Mouse (Mus musculus): Measurements from ENCODE around the gene Cd27. TPM values are rescaled to one million over a fixed set of nuclear protein-coding genes. Genes with fewer than 3 reads are reported as not detected.
"Not testable (repeated sequence)": the region's sequence is repeated elsewhere in the genome, so short reads cannot be mapped to it uniquely, and the experiment has no call there.

Cd27 gene
- polyA plus RNA-seq, 1 experiment = 0.23 TPM

DNA sequence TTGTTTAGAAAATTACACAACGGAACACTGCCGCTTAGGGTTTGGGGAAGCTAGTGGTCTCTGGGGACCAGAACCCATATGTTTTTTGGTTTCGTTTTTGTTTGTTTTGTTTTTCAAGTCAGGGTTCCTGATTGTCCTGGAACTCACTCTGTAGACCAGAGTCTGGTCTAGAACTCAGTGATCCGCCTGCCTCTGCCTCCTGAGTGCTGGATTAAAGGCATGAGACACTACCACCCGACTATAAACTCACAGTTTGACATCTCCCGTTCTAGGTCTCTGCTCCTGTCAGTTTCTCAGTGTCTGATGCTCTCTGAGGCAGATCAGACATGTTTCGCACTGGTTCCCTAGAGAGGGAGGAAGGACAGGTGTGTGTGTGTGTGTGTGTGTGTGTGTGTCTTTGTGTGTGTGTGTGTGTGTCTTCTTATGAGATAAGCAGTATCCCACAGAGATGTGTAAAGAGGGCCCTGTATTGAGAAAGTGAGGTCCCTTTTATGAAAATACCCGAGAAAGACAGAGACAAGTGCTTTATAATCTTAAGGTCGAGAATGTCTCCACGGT is 35.5 kb upstream of the Cd27 start:
- Histone ChIP-seq H3K4me1 (ENCODE audit: control insufficient read depth, insufficient read depth, low read length) (peaks cover 3% of the 10 kb centered on the region; the same call in 1 of the 2 replicates), H3K36me3 (ENCODE audit: control insufficient read depth, insufficient read depth, low read length) (no peaks in the 10 kb centered on the region), H3K4me3 (ENCODE audit: control insufficient read depth, low read depth, low read length) (no peak overlapping the region), H3K27me3 (ENCODE audit: control insufficient read depth, insufficient read depth, low read length) (no peaks in the 10 kb centered on the region), H3K27ac (ENCODE audit: control insufficient read depth, insufficient read depth, low read depth, low read length) (no peak overlapping the region)
- no peak for TF ChIP-seq POLR2A (IDR thresholded peaks at IDR 0.05; ENCODE audit: control insufficient read depth, low read depth, low read length)
- no peak for TF ChIP-seq CTCF (IDR thresholded peaks at IDR 0.05; ENCODE audit: control insufficient read depth, insufficient read depth, insufficient replicate concordance, low read depth, low read length)

DNA sequence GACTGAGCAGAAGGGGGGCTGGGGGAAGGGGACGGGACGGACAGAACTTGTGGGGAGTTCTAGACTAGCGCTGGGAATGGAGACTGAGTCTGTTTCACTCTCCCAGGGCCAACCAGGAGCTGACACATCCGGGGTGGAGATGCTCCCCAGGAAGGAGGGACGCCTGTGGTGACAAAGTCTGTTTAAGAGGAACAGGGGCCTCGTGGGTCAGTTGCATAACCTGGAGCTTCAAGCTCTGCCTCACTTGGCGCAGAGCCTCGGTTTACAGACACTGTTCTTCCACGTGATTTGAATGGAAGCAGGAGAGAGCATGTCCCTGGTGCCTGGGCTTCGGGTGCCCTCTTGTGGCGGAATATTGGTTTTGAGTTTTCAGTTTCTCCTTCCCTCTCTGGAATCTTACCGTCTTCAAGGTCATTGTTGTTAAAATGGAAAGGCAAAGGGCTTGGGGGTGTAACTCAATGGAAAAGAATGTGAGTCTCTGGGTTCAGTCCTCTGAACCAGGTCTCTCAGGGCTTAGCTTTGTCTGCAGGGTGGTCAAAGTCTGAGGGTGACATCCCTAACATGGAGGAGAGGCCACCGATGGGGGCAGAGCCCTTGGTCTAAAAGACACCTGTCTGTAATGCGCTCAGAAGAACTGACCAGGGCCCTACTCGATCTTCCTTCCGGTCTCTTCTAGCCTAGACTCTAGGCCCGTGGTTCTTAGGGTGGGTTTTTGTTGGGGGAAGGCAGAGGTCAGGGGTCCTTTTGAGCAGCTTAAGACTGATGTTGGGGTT is 34.8 kb upstream of the Cd27 start:
- Histone ChIP-seq H3K27ac (ENCODE audit: control insufficient read depth, insufficient read depth, low read depth, low read length) (no peak overlapping the region), H3K4me1 (ENCODE audit: control insufficient read depth, insufficient read depth, low read length) (peaks cover 3% of the 10 kb centered on the region; the same call in 1 of the 2 replicates), H3K4me3 (ENCODE audit: control insufficient read depth, low read depth, low read length) (peak overlapping the region; percentile 15), H3K27me3 (ENCODE audit: control insufficient read depth, insufficient read depth, low read length) (no peaks in the 10 kb centered on the region), H3K36me3 (ENCODE audit: control insufficient read depth, insufficient read depth, low read length) (no peaks in the 10 kb centered on the region)
- TF ChIP-seq CTCF (IDR thresholded peaks at IDR 0.05; ENCODE audit: control insufficient read depth, insufficient read depth, insufficient replicate concordance, low read depth, low read length) (peak; percentile 69; the same call in 1 of the 2 replicates), POLR2A (IDR thresholded peaks at IDR 0.05; ENCODE audit: control insufficient read depth, low read depth, low read length) (no peak)

DNA sequence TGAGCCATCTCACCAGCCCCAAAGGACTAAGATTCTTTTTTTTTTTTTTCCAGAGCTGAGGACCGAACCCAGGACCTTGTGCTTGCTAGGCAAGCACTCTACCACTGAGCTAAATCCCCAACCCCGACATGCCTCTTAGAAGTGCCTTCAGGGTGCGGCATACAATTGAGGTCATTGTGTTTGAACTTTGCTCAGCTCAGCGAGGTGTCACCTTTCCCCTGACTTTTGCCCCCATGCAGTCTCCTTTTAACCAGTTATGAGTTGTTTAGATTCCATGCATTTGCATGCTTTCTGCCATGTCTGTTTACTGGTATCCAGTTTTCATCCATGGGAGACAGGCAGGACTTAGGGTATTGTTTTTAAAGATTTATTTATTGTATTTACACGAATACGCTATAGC is 32.0 kb upstream of the Cd27 start:
- Histone ChIP-seq H3K36me3 (ENCODE audit: control insufficient read depth, insufficient read depth, low read length) (no peaks in the 10 kb centered on the region), H3K4me3 (ENCODE audit: control insufficient read depth, low read depth, low read length) (no peak overlapping the region), H3K27me3 (ENCODE audit: control insufficient read depth, insufficient read depth, low read length) (no peaks in the 10 kb centered on the region), H3K4me1 (ENCODE audit: control insufficient read depth, insufficient read depth, low read length) (peaks cover 3% of the 10 kb centered on the region; the same call in 1 of the 2 replicates), H3K27ac (ENCODE audit: control insufficient read depth, insufficient read depth, low read depth, low read length) (no peak overlapping the region)
- TF ChIP-seq CTCF (IDR thresholded peaks at IDR 0.05; ENCODE audit: control insufficient read depth, insufficient read depth, insufficient replicate concordance, low read depth, low read length) = no peak
- TF ChIP-seq POLR2A (IDR thresholded peaks at IDR 0.05; ENCODE audit: control insufficient read depth, low read depth, low read length) = no peak

GRCm38 (mm10) chr6:125267469-125267868 is 30.7 kb upstream of the Cd27 start:
- Histone ChIP-seq H3K36me3 (ENCODE audit: control insufficient read depth, insufficient read depth, low read length) (no peaks in the 10 kb centered on the region), H3K4me1 (ENCODE audit: control insufficient read depth, insufficient read depth, low read length) (peaks cover 3% of the 10 kb centered on the region; the same call in 1 of the 2 replicates), H3K27me3 (ENCODE audit: control insufficient read depth, insufficient read depth, low read length) (no peaks in the 10 kb centered on the region), H3K4me3 (ENCODE audit: control insufficient read depth, low read depth, low read length) (no peak overlapping the region), H3K27ac (ENCODE audit: control insufficient read depth, insufficient read depth, low read depth, low read length) (no peak overlapping the region)
- TF ChIP-seq POLR2A (IDR thresholded peaks at IDR 0.05; ENCODE audit: control insufficient read depth, low read depth, low read length) = no peak

DNA sequence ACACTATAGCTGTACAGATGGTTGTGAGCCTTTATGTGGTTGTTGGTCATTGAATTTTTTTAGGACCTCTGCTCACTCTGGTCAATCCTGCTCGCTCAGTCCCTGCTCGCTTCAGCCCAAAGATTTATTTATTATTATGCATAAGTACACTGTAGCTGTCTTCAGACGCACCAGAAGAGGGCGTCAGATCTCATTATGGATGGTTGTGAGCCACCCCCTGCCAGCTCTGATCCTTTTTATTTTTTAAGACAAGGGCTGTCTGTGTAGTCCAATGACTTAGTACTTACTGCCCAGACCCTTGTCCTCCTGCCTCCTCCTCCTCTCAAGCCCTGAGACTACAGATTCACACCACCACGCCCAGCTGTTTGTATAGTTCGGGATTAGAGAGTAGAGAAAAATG is 29.8 kb upstream of the Cd27 start:
- not testable (repeated sequence) for H3K27me3 ChIP-seq (ENCODE audit: control insufficient read depth, insufficient read depth, low read length); H3K4me1 ChIP-seq (ENCODE audit: control insufficient read depth, insufficient read depth, low read length); H3K36me3 ChIP-seq (ENCODE audit: control insufficient read depth, insufficient read depth, low read length); H3K27ac ChIP-seq (ENCODE audit: control insufficient read depth, insufficient read depth, low read depth, low read length)
- H3K4me3 ChIP-seq (ENCODE audit: control insufficient read depth, low read depth, low read length) = peak overlapping the region; percentile 3

- peak overlapping the region; percentile 80 for H3K4me3 ChIP-seq (ENCODE audit: control insufficient read depth, low read depth, low read length)
- TF ChIP-seq POLR2A (IDR thresholded peaks at IDR 0.05; ENCODE audit: control insufficient read depth, low read depth, low read length) (no peak), CTCF (IDR thresholded peaks at IDR 0.05; ENCODE audit: control insufficient read depth, insufficient read depth, insufficient replicate concordance, low read depth, low read length) (no peak)
- H3K27me3 ChIP-seq (ENCODE audit: control insufficient read depth, insufficient read depth, low read length) = no peaks in the 10 kb centered on the region
- H3K27ac ChIP-seq (ENCODE audit: control insufficient read depth, insufficient read depth, low read depth, low read length) = no peak overlapping the region
- no peaks in the 10 kb centered on the region for H3K36me3 ChIP-seq (ENCODE audit: control insufficient read depth, insufficient read depth, low read length)
- H3K4me1 ChIP-seq (ENCODE audit: control insufficient read depth, insufficient read depth, low read length) = no peaks in the 10 kb centered on the region
These were observed 29.3 kb upstream of the Cd27 start for GRCm38 (mm10) chr6:125266091-125266490.

DNA sequence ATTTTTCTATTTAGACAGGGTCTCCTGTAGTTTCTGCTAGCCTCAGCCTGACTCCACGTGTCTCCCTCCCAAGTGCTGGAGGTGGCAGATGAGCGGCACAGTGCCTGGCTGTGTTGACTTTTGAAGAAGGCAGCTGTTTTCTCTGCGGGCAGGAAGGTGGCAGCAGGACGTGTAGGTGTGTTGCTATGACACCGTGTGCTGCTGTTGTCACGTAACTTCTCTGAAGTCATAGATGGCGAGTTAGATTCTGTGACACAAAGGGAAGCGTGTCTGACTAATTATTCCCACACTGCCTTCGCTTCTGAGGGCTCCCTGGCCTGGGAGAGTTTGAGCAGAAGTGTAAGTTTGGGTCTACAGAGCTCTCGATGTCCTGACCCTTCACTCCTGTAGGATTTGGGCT is 28.4 kb upstream of the Cd27 start:
- TF ChIP-seq POLR2A (IDR thresholded peaks at IDR 0.05; ENCODE audit: control insufficient read depth, low read depth, low read length) = peak; percentile 52; the same call in 1 of the 2 replicates
- TF ChIP-seq CTCF (IDR thresholded peaks at IDR 0.05; ENCODE audit: control insufficient read depth, insufficient read depth, insufficient replicate concordance, low read depth, low read length) = no peak

More for the DNA sequence above, 28.4 kb upstream of the Cd27 start:
- no peaks in the 10 kb centered on the region for H3K27me3 ChIP-seq (ENCODE audit: control insufficient read depth, insufficient read depth, low read length)
- 0 out of 2 replicates have a peak overlapping the region, but pooled peaks have one; percentile 12 for H3K27ac ChIP-seq (ENCODE audit: control insufficient read depth, insufficient read depth, low read depth, low read length)
- no peaks in the 10 kb centered on the region for H3K36me3 ChIP-seq (ENCODE audit: control insufficient read depth, insufficient read depth, low read length)
- H3K4me1 ChIP-seq (ENCODE audit: control insufficient read depth, insufficient read depth, low read length) = no peaks in the 10 kb centered on the region
- peak overlapping the region; percentile 80 for H3K4me3 ChIP-seq (ENCODE audit: control insufficient read depth, low read depth, low read length)
